Mouse (Mus musculus): Measurements from ENCODE around the gene Cit.

The Cit gene

DNA sequence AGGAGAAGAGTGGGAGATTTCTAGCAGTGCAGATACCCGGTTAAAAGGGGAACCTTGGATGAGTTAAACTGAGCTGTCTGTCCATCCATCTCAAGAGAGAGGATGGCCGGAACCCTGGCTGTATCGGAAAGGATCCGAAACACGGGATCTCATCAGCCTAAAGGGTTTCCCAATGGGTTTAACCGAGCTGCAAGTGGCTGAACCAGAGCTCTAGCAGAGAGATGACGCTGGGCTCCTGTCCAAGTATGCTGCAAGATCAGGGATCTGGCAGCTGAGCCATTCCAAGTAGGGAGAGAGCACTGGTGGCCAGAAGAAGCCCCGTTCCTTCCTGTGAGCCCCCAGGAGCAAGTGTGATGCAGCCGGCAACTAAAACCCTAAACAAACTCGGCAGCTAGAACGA, 64.0 kb downstream of the Cit start:
- DNase-seq (ENCODE audit: low read depth, low spot score) = no peak

DNA sequence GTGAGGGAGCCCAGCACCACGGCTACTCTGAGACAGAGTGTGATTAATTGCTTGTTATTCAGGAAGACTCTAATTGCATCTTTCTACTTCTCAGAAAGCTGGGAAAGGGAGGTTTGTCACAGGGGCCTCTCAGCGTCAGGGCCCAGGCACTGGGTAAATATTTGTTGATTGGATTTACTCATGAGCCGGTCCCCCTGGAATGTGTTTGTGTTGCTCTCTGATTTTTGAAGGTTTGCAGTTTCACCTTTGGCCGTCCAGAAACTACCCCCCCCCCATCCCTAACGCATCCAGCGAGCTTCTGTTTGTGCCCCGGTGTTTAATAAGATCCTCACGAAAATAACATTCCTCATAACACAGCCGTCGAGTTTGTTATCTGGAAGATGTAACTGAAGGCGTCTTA, 65.4 kb downstream of the Cit start:
- DNase-seq (ENCODE audit: low read depth, low spot score) = no peak

DNA sequence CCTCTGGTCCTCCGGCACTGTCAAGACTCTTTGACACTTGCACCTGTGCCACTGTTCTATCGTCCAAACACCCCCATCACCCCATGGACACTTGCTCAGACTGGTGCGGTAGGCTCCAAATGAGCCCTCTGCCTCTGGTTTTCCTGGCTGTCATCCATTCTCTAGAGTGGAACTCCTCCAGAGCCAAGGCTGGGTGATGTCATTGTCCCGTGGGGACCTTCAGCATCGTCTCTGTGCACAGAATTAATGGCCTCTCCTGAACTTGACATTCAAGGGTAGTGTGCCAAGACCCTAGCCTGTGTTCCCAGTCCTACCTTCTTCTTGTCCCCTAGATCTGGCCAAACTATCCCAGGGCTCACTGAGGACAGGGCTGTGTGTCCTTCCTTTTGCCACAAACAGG, 70.4 kb downstream of the Cit start:
- DNase-seq (ENCODE audit: low read depth, low spot score) = no peak

DNA sequence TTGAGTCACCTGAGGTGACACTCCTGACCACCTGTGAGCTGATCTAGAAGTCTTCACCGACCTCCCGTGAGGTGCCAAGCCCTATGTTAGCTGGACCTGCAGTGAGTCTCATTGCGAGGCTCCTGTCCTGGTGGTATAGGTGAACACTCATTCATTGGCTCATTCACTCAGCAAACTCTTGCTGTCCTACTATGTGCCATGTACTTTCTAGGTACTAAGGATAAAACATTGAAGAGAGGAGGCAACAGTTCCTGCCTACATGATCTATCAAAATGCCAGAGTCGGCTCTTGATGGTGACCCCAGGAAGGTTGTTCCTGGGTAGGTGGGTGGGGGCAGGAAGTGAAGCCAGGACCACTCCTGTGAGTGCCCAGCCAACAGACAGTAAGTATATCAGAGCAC, 72.9 kb downstream of the Cit start:
- no peak for DNase-seq (ENCODE audit: low read depth, low spot score)

DNA sequence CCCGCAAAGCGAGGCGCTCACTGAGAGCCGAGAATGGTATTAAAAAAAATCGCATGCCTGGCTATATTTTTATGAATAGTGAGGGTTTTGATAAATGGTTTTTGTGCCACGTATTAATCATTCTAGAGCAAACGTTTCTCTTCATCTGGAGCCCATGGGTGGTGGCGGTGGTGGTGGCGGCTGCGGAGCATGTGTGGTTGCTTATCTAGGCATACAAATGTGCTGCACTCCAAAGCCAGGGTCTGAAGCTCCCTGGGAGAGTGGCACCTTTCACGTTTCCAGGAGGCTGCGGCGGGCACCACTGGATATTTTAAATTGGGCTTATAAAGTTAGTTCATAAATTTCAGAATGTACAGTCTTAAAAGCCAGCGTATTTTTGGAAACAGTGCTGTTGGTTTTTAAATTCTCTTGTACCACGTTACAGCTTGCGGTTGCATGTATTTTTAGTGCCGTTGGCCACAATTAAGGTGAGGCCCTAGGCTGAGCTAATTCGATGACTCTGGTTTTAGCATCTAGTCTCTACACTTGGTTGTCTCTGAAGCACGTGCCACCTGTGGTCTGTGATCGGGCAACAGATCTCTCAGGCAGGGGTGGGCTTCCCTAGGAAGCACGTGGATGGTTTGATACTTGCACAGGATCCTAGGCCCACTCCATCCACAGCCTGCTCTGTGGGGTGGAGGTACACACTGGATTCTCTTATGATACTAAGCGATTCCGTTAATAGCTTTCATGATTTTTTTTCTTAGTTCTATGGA, 73.7 kb downstream of the Cit start:
- no peak for DNase-seq (ENCODE audit: low read depth, low spot score)

DNA sequence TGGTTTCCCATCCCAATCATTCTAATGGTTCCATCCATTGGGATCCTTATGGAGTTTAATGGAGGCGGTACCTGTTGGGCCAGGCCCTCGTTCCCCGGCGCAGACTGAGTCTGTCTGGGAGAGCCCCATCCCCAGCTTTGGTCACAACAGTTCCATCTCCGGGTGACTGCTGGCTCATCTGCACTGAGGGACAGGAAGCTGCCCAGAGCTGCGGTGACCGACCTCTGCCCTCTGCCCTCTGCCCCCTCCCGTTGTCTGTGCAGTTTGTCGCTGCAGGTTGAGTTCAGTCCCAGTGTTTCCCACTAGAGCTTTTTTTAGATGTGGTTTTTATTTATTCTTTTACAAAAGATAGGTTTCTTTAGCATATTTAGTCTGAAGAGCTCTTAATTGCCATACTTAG, 76.9 kb downstream of the Cit start:
- no peak for DNase-seq (ENCODE audit: low read depth, low spot score)

DNA sequence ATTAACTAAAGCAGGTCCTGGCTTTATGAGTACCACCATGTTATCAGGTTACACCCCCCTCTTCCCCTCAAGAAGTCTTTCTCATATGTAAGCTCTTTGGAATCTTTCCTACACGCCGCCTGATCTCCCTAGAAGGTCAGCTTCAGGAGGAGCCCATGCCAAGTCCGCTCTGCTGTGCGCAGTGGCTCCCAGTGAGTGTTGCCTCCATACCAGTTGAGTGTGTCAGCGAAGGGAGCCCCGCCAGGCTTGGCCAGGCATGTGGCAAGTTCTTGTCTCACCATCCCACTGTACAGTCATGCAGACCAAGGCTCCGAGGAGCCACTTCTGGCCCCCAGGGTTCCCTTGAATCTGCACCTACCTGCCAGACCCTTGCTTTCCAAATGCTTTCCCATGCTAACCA, 79.9 kb downstream of the Cit start:
- DNase-seq (ENCODE audit: low read depth, low spot score) = no peak

DNA sequence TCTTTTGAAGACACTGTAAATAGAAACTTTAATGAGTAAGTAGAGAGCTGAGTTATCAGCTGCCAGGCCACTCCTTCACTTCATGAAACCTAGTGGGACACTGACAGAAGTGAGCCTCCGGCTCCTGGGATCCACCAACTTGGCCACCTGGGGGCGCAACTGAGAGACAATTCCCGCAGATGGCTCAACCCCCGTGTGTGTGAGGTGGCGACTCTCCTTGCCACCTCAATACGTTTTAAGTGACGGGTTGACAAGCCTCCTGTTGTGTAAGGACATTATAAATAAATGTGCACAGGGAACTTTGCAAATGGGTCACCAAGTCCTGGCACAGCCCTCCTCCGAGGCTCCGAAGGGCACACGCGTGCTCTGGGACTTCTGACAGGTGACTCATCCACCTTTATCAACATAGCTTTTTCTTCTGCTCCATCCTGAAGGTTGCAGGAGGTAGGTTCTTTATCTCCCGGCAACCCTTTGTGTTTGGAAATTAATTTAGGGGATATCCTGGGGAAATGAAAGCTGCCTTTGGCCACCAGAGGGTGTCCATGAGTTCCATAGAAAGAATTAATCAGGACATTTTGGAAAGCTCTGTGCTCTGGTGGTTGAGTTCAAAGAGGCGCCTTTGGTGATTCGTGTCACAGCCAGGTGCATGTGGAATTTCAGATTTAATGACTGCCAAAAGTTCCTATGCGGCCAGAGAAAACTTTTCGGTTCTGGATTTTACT, 83.9 kb downstream of the Cit start:
- DNase-seq (ENCODE audit: low read depth, low spot score) = no peak

DNA sequence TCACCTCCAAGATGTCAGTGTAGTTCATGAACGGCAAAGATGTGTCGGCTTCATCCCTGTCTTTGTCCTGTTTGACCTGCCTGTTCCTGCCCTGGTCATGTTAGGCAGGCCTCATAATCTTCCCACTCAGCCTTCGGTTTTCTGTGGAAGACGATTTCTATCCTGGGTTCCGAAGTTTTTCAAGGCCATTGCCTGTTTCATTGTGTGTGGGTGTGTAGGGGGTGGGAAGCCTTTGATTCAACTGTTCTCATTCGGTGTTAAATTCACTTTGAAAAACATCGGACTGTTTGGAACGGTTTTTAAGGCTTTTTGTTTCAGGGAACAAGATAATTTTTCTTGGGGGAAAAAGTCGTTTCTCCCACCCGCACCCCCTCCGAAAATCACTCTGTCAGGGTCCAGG, 87.2 kb downstream of the Cit start:
- no peak for DNase-seq (ENCODE audit: low read depth, low spot score)

DNA sequence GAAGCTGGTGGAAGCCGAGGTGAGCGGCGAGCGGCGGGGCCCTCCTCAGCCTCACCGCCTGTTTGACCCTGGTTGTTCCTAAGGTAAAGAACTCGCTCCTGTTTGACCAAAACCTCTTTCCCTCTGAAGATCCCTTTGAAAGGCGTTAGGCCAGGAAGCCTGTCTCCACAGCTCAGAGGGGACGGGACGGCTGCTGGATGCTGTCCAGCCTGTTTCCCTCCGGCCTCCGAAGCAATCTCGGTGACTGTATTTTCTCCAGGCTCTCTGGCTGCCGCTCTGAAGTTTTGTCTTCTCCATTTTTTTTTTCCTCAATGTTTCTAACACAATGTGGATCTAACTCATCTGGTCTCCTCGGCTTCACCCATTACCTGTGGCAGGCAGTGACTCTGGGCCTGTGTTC, 91.8 kb downstream of the Cit start:
- DNase-seq (ENCODE audit: low read depth, low spot score) = no peak

DNA sequence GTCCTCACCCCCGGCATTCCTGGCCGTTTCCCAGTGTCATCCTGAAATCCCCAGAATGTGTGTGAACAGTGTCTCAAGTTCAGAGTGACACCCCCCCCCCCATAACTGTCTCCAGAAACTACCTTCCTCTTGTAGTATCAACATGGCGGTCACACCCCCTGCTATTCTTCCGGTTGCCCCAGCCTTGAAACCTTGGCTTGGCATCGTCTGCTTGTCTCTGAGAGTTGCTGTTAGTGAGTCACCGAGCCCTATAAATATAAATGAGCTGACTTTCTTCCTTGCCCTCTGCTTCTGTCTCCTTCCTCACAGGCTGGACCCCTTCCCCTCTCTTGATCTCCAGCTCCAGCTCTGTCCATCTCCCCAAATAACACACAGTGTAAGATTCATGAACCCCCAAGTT, 92.5 kb downstream of the Cit start:
- no peak for DNase-seq (ENCODE audit: low read depth, low spot score)

DNA sequence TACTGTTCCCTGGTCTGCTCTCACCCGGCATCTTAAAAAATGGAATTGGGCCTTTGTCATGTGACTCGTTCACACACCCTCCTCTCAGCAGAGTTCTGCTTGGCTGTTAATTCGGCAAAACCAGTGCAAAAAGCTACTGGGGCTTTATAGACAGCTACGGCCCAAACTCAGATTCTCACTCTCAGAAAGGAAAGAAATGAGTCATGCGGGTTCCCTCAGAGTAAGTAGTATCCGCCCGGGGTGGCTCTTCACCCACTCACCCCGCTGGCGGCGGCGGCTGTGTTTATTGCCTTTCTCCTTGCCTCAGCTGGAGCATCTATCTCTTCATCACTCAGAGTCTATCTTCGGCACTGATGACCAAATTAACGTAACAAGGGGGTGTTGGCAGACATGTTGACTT, 93.9 kb downstream of the Cit start:
- no peak for DNase-seq (ENCODE audit: low read depth, low spot score)

DNA sequence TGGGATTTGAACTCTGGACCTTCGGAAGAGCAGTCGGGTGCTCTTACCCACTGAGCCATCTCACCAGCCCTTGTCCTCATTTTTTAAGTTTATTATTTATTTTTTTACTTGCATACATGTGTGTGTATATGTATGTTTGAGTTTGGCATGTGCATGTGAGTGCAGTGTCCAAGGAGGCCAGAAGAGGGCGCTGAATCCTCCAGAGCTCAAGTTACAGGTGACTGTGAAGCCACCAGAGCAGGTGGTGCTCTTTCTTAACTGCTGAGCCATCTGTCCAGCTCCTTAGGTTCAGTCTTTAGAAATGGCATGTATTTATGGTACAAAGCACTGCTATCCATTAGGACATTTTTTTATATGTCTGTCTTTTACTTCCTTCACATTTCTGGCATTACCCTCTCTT, 97.3 kb downstream of the Cit start:
- no peak for DNase-seq (ENCODE audit: low read depth, low spot score)

DNA sequence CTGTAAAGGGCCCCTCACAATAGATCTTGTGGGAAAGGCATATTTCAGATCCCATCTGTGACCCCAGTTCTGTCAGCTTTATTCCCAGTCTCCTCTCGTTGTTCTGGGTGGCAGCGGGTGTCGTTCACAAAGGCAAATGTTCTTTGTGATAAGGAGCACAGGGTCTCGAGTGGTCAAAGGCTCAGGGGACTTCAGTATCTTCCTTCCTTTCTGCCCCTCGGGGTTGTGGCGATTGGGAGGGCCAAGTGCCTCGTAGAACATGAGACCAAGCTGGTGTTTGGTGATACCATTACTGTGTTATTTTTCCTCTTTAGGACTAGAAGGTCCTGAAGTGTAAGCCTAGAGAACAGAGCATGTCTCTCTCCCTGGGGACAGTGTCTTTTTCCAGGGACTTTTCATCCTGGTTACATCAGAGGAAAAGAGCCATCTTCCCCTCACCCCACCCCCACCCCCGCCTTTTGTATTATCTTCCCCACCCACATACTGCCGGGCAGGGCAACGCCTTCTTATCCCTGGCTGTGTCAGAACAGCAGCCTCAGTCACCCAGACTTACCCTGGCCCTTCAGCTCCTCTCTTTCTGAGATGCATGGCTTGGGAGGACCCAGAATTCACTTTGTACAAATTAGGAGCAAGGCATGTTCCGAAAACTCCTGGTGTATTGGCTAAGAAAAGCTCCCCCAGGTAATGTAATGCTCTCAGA, 99.9 kb downstream of the Cit start:
- no peak for DNase-seq (ENCODE audit: low read depth, low spot score)

DNA sequence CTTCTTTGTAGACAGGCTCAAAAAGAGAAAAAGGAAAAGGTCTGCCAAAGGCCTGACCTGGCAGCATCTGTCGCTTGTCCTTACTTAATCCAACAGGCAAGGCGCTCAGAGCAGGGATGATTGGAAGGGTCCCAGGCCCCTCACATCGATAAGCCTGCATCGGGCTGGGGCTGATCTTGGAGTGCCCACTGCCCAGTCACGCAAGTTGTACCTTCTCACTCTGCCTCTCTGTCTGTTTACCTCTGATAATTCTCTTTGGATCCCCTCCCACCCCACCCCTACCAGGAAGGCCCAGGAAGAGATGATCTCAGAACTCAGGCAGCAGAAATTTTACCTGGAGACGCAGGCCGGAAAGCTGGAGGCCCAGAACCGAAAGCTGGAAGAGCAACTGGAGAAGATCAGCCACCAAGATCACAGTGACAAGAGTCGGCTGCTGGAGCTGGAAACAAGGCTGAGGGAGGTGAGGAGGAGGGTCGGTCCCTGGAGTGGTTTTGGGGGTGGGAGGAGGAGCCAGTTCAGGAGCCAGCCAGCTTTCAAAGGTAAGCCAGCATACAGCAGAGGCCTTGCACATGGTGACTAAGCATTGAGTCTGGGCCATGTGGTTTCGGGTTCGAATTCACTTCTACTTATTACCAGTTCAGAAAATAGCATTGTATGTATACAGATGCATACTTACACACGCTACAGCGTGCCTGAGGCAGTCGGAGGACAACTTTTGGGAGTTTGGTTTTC, 102.7 kb downstream of the Cit start:
- DNase-seq (ENCODE audit: low read depth, low spot score) = no peak

DNA sequence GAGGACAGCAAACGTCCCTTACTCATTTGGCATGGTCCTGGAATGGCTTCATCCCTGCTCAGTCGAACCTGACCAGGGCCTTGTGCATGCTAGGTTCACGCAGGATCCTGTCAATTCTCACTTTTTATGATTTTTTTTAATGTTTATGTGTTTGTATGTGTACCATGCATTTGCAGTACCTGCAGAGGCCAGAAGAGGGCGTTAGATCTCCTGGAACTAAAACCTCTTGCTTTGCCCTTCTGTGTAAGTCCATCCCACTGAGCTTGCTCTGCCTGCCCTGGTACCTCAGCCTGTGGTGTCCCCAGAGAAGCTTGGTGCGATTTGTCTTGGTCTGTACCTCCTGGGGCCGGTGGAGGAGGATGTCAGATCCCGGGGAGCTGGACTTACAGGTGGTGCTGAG, 105.9 kb downstream of the Cit start:
- DNase-seq (ENCODE audit: low read depth, low spot score) = no peak

DNA sequence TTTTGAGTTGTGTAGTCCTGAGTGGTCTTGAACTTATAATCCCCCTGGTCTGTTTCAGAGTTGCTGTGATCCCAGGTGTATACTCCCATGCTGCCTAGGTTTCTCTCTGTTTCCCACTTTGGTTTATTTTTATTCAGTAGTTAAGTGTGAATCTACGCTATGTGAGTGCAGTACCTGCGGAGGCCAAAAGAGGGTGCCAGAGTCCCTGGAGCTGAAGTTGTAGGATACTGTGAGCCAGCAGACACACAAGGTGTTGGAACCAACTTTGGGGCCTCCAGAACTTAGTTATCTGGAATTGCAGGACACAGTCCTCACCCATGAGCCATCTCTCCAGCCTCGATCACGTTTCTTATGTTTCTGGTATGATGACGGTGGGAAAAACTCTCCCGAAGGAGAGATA, 108.1 kb downstream of the Cit start:
- DNase-seq (ENCODE audit: low read depth, low spot score) = peak; percentile 11

DNA sequence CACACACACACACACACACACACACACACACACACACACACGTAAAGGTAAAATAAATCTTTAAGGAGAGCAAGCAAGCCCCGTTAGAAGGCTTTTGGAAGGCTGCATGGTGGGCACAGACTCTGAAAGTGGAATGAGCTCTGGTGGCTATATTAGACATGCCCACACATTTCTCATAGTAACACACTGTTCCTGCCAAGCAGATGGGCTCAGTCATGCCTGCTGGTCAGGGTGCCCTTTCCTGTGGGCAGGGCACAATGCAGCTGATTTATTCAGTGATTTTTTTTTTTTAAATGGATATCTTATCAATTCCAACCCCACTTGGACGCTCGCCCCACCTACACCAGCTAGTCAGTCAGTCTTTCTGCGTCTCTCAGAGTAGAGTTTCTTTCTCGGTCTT, 109.0 kb downstream of the Cit start:
- DNase-seq (ENCODE audit: low read depth, low spot score) = no peak

DNA sequence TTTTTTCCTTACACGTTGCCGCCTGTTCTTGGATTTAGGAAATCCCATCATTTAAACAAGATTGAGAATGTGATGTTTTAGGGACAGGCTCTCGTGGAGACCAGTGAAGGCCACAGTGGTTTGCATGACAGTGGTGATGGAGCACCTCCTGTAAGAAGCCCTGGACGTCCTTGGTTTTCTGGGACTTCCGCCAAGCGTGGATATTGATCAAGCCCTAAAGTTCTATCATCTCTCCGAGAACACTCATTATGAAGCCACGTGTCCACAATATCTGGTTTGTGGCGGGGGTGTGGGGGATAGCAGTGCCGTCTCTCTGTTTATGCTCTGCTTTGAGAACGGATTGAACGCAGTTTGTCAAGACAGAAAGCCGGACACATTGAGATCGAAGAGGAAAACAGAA, 109.5 kb downstream of the Cit start:
- DNase-seq (ENCODE audit: low read depth, low spot score) = no peak

DNA sequence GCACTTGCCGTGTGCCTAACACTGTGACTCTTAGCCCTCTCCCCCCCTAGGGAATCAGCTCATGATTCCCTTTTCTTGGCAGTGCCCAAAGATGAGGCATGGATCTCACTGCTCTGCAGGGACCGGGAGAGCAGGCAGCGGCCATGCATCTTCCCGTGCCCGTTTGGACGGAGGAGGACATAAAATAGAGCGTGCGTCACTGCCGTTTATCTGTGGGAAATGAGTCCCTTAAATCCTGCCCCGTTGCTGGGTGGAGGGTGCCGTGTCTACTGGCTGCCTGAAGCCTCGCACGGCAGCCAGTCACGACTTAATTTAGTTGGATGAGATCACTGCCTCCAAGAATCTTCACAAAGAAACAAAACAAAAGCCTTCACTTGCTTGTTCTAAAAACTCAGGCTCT, 110.1 kb downstream of the Cit start:
- DNase-seq (ENCODE audit: low read depth, low spot score) = no peak

DNA sequence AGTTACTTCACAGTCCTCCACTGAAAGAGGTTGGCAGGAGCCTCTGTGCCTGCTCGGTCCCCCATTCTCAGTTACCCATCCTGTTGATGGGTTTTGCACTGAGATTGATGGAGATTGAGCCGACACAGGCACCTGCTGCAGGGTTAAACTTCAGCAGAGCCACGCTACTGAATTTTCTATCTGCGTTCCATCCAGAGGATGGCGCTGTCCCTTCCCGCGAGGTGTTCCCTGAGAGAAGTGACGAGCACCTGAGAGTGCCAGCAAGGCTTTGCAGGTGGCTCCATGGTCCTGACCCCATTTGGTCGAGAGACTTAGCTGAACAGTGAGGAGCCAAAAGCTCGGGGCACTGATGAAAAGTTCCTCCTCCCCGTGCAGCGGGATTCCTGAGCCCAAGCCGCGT, 111.0 kb downstream of the Cit start:
- DNase-seq (ENCODE audit: low read depth, low spot score) = no peak

DNA sequence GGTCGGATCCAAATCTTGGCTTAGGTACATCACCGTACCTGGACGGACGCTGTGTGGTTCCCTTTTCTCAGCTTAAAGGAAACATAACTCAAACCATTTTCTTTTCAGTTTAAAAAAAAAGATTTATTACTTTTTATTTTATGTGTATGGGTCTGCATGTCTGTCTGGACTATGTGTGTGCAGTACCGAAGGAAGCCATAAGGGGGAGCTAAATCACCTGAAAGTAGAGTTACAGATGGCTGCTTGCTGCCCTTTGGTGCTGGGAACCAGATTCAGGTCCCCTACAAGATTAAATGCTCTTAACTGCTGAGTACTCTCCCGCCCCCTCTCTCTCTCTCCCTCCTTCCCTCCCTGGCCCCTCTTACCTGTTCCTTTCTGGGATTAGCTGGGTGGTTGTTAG, 112.1 kb downstream of the Cit start:
- DNase-seq (ENCODE audit: low read depth, low spot score) = no peak

Measured in retina, adult 2 months (tissue).